Mouse (Mus musculus) limb, embryonic 14.5 days (tissue): ENCODE results near the gene Atxn1. TPM values are rescaled to one million over a fixed set of nuclear protein-coding genes. Genes with fewer than 3 reads are reported as not detected.
A peak's percentile ranks its signal among the peaks of the same experiment; 100 is the strongest.

Experiments
- ATAC-seq: fragments of 200-750 bp; cut with Nextera tagmentation; 2 replicates; pipeline ENCODE4 v1.8.0; 2017; ENCODE audit warnings: low read depth, moderate number of reproducible peaks, moderate TSS enrichment; ENCODE audit not compliant: low FRiP score
- DNase-seq: peaks from one replicate; pipeline ENCODE4 v3.0.0-alpha.2; 2015; ENCODE audit warnings: low spot score
- H3K27ac ChIP-seq: fragments of 300-500 bp; sonication (generic); replicated peaks from 2 replicates; pipeline ENCODE4 v1.5.1; 2014; ENCODE audit warnings: low read depth, mild to moderate bottlenecking, low read length, moderate library complexity, mixed read lengths
- H3K27me3 ChIP-seq: fragments of 300-500 bp; sonication (generic); 2 replicates; pipeline ENCODE4 v1.6.1; 2014; ENCODE audit warnings: low read length, mixed read lengths; ENCODE audit not compliant: control insufficient read depth, insufficient read depth
- H3K36me3 ChIP-seq: fragments of 300-500 bp; sonication (generic); 2 replicates; pipeline ENCODE4 v1.6.1; 2014; ENCODE audit warnings: mild to moderate bottlenecking, low read length, moderate library complexity, mixed read lengths; ENCODE audit not compliant: control insufficient read depth, insufficient read depth
- H3K4me1 ChIP-seq: fragments of 300-500 bp; sonication (generic); 2 replicates; pipeline ENCODE4 v1.6.1; 2014; ENCODE audit warnings: antibody characterized with exemption, low read length, mixed read lengths; ENCODE audit not compliant: control insufficient read depth, insufficient read depth
- H3K4me2 ChIP-seq: fragments of 300-500 bp; sonication (generic); replicated peaks from 2 replicates; pipeline ENCODE4 v1.6.1; 2014; ENCODE audit warnings: low read depth, mild to moderate bottlenecking, low read length, moderate library complexity; ENCODE audit not compliant: severe bottlenecking
- H3K4me3 ChIP-seq: fragments of 300-500 bp; sonication (generic); replicated peaks from 2 replicates; pipeline ENCODE4 v1.5.1; 2014; ENCODE audit warnings: low read length
- H3K9ac ChIP-seq: fragments of 300-500 bp; sonication (generic); 2 replicates; pipeline ENCODE4 v1.6.1; 2014; ENCODE audit warnings: mild to moderate bottlenecking, low read depth, low read length, moderate library complexity; ENCODE audit not compliant: severe bottlenecking
- H3K9me3 ChIP-seq: fragments of 300-500 bp; sonication (generic); 2 replicates; pipeline ENCODE4 v1.6.1; 2016; ENCODE audit warnings: low read length; ENCODE audit not compliant: control insufficient read depth
- POLR2A ChIP-seq: fragments of 200-500 bp; IDR thresholded peaks from 2 replicates; pipeline ENCODE4 v1.8.0; 2012; ENCODE audit warnings: inconsistent platforms, mild to moderate bottlenecking, moderate library complexity, borderline replicate concordance; ENCODE audit not compliant: insufficient read depth, insufficient read length; ENCODE audit errors: extremely low read depth
- WGBS: fragments of 180-500 bp; shearing (Covaris S2); extraction: QIAGEN DNeasy Blood & Tissue Kit; methylation state at CpG from one replicate; pipeline ENCODE4 v1.1.7; 2014; 5-methylcytosine and 5-hydroxymethylcytosine counted together
- polyA plus RNA-seq, 2 experiments: library from polyadenylated mRNA; depleted of rRNA in 1 of 2; stranded (reverse) in 1 of 2; unstranded in 1 of 2; fragments of >200 nt; fragmentation: Nextera tagmentation in 1 of 2; extraction: Ambion mirVana in 1 of 2; gene quantifications; 2 replicates each; pipeline versions ENCODE4 v1.2.1 to v1.2.3; 2012 to 2014

Atxn1 gene
- polyA plus RNA-seq, 2 experiments = 3.3 to 5.3 TPM

DNA sequence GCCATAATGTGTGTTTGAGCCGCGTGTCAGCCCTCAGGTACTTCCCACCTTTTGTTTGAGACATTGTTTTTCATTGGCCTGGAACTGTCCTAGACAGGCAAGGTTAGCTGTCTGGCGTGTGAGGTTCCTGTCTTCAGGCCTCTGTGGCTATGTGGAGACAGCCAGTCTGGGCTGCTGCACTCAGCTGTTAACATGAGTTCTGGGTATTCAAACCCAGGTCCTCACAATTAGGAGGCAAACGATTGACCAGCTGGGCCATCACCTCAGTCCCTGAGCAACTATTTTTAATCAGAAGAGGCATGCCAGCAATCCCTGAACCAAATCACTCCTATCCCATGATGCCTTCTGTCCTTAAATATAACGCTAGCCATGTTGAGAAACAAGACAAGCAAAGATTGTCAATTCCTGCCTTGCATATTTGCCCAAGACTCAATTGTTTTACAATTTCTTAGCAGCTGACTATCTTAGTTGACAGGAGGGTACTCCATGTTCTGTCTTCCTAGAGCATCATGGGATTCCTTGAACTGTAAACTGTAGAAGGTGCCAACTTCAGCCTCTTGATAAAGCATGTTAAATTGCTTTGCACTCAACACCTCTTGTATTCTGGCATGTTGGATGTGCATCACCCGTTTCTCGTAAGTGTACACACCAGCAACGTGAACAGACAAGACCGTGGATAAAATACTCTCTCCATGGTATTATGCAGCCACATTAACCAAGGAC is 428.9 kb downstream of the Atxn1 start:
- Histone ChIP-seq H3K4me3 (no peak overlapping the region), H3K4me1 (peaks cover 7% of the 10 kb centered on the region; the same call in 1 of the 2 replicates), H3K9me3 (no peaks in the 10 kb centered on the region), H3K4me2 (no peak overlapping the region), H3K27me3 (no peaks in the 10 kb centered on the region), H3K36me3 (no peaks in the 10 kb centered on the region), H3K9ac (no peak overlapping the region), H3K27ac (no peak overlapping the region)
- no peak for TF ChIP-seq POLR2A
- ATAC-seq (no peak), DNase-seq (no peak)
- WGBS = 83% methylated on average over 9 of the region's 9 CpGs

DNA sequence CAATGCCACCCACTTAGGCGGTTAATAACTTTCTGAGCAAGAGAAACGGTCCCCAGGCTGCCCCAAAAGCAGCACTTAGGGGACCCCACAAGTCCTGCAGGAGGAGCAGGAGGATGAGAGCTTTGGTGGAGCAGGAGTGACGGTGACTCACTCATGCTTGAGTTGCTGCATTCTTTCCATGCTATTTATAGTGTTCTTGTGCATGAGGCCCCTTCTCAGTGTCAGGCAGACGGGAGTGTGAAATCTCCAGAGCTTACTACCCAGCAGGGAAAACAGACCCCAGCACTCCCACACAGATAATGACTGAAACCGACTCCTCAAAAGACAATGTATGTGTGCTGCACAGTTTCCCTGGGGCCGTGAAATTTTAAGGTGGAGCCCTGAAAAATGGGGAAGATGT is 434.1 kb downstream of the Atxn1 start:
- H3K4me1 ChIP-seq = peaks cover 10% of the 10 kb centered on the region
- H3K9me3 ChIP-seq = no peaks in the 10 kb centered on the region
- no peaks in the 10 kb centered on the region for H3K27me3 ChIP-seq
- H3K4me3 ChIP-seq = no peak overlapping the region
- DNase-seq (peak; percentile 59), ATAC-seq (0 out of 2 replicates have a peak, but pooled peaks have one; percentile 51)
- no peak overlapping the region; the same call in 1 of the 2 replicates for H3K9ac ChIP-seq
- no peak overlapping the region for H3K4me2 ChIP-seq
- 28% methylated on average over 6 of the region's 6 CpGs for WGBS
- TF ChIP-seq POLR2A = no peak
- no peaks in the 10 kb centered on the region for H3K36me3 ChIP-seq
- H3K27ac ChIP-seq = no peak overlapping the region; the same call in 1 of the 2 replicates

DNA sequence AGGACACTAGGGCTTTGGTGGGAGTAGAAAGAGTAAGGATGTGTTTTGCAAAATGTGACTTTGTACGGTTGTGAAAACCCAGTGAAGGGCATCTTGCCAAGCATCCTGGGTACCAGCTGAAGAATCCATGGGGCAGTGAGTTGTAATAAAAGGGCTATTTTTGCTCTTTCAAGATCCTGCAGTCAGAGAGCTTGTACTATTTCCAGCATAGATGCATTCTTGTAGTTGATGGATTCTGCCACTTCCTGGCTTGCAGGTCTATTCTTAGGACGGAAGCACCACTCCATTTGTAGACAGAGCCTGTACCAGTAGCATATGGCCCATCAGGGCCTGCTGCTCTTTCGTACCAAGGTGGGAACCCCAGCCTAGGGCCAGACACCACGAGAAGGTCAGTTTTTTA is 436.0 kb downstream of the Atxn1 start:
- H3K36me3 ChIP-seq = no peaks in the 10 kb centered on the region
- H3K27me3 ChIP-seq = no peaks in the 10 kb centered on the region
- H3K4me3 ChIP-seq = no peak overlapping the region
- no peak for TF ChIP-seq POLR2A
- H3K9me3 ChIP-seq = no peaks in the 10 kb centered on the region
- no peak for DNase-seq
- H3K4me1 ChIP-seq = peaks cover 10% of the 10 kb centered on the region
- no peak overlapping the region for H3K9ac ChIP-seq
- no peak for ATAC-seq
- no peak overlapping the region for H3K4me2 ChIP-seq
- WGBS = 81% methylated on average over 4 of the region's 4 CpGs
- H3K27ac ChIP-seq = no peak overlapping the region

DNA sequence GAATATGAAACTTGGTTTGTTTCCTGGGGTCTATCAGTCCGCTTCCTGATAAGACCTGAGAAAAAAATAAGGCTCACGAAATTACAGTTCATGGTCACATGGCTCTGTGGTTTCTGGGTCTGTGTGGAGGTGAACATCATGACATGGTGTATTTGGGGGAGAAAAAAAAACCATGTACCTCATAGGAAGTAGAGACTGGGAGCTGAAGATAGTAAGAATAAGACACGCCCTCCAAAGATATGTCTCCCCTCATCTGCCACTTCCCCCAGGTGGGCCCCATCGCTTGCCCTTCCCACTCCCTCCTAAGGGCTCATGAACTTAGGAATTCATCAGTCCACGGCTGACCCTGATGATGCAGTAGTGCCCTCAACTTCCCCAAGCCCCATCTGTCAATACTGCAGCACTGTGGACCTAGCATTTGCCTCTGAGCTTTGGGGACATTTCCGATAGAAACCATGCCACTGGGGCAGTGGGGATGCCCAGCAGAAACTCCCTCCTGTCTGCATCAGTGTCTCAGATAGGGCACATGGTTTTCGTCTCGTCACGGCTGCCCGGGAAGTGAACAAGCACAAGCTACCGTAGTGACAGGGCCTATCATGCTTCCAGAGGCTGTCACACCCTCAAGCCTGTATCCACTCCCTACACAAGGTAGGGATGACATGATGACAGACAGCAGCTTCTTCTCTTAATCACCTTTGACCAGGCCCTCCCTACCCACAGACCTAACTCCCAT is 437.4 kb downstream of the Atxn1 start:
- WGBS = 78% methylated on average over 11 of the region's 11 CpGs
- no peaks in the 10 kb centered on the region for H3K9me3 ChIP-seq
- no peak for ATAC-seq

DNA sequence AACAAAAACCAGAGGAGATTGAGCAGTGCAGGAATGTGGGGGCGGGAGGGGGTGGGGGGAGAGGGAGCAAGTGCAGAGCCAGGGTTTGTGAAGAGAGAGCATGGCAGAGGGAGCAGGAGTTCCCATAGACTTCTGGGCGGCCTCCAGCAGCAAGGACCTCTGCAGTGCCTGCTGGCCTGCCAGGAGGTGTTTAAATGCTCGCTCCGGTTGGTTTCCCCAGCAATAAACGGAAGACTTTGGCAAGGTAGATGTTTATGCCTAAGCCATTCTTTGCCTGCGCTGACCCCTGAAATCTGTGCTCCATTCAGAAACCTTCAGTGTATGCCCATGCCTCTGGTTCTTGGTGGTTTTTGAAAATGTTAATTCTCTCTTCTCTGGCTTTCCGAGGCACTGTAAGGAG is 438.6 kb downstream of the Atxn1 start:
- Histone ChIP-seq H3K9me3 (no peaks in the 10 kb centered on the region), H3K4me1 (peaks cover 9% of the 10 kb centered on the region), H3K9ac (no peak overlapping the region), H3K4me2 (no peak overlapping the region), H3K27me3 (no peaks in the 10 kb centered on the region), H3K36me3 (no peaks in the 10 kb centered on the region), H3K27ac (no peak overlapping the region), H3K4me3 (no peak overlapping the region)
- no peak for ATAC-seq
- 55% methylated on average over 7 of the region's 7 CpGs for WGBS
- DNase-seq = no peak
- TF ChIP-seq POLR2A = no peak

More for the DNA sequence above, 437.4 kb downstream of the Atxn1 start:
- Histone ChIP-seq H3K27ac (no peak overlapping the region), H3K27me3 (no peaks in the 10 kb centered on the region), H3K4me2 (no peak overlapping the region), H3K36me3 (no peaks in the 10 kb centered on the region), H3K9ac (no peak overlapping the region), H3K4me3 (no peak overlapping the region), H3K4me1 (peaks cover 10% of the 10 kb centered on the region)
- no peak for DNase-seq
- no peak for TF ChIP-seq POLR2A
